Mouse (Mus musculus): ENCODE data around the gene D630045J12Rik. TPM values are rescaled to one million over a fixed set of nuclear protein-coding genes. Genes with fewer than 3 reads are reported as not detected.

D630045J12Rik gene
- polyA plus RNA-seq, 1 experiment from 2014 or later: 0.28 TPM

DNA sequence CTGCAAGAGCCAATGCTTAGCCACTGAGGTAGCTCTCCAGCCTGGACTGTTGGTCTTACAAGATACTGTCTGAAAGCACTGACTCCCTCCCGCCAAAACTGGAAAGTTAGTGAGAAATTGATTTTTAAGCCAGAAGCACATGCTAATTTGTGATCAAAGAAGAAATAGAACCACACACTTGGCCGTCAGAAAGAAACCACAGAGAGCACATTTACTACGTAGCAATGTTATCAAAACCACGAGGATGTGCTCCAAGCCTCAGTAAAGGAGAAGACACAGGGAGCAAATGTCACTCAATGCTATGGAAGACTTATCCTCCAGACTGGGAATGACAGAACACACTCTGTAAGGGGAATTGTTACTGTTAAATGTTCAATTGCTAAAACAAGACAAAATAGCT lies 12.3 kb downstream of the D630045J12Rik start:
- Histone ChIP-seq H3K36me3 (no peaks in the 10 kb centered on the region), H3K4me1 (replicated peaks) (no peaks in the 10 kb centered on the region), H3K4me3 (replicated peaks) (no peak overlapping the region), H3K4me2 (no peak overlapping the region), H3K9me3 (replicated peaks) (no peaks in the 10 kb centered on the region), H3K27ac (no peak overlapping the region), H3K9ac (no peak overlapping the region), H3K27me3 (no peaks in the 10 kb centered on the region)
- ATAC-seq (ENCODE audit: low read depth) (no peak), DNase-seq (no peak)
- WGBS (ENCODE audit: insufficient replicate concordance): 36% methylated on average over 4 of the region's 4 CpGs

DNA sequence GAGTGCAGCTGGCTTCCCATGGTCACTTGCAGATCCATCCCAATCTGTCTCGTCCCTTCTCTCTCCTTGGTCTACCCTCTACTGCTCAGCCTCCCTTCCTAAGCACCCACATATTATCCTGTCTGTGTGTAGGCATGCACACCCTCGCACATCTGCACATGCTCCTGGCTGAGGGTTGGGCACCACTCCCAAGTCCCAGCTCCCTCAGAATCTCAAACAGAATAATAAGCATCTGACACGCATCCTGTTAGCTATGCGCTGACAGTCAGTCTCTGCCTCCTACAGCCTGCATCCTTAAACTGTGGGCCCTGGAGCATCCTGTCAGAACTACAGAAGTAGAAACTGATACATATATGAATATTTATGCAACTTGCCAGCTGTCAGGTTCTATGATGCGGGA lies 13.2 kb downstream of the D630045J12Rik start:
- ATAC-seq (ENCODE audit: low read depth) (no peak), DNase-seq (no peak)
- no peaks in the 10 kb centered on the region for H3K27me3 ChIP-seq
- H3K36me3 ChIP-seq: no peaks in the 10 kb centered on the region
- no peak overlapping the region for H3K4me2 ChIP-seq
- WGBS (ENCODE audit: insufficient replicate concordance): 74% methylated on average over 5 of the region's 5 CpGs
- H3K4me1 ChIP-seq (replicated peaks): no peaks in the 10 kb centered on the region
- no peaks in the 10 kb centered on the region for H3K9me3 ChIP-seq (replicated peaks)
- H3K4me3 ChIP-seq (replicated peaks): no peak overlapping the region
- H3K9ac ChIP-seq: no peak overlapping the region
- H3K27ac ChIP-seq: no peak overlapping the region

DNA sequence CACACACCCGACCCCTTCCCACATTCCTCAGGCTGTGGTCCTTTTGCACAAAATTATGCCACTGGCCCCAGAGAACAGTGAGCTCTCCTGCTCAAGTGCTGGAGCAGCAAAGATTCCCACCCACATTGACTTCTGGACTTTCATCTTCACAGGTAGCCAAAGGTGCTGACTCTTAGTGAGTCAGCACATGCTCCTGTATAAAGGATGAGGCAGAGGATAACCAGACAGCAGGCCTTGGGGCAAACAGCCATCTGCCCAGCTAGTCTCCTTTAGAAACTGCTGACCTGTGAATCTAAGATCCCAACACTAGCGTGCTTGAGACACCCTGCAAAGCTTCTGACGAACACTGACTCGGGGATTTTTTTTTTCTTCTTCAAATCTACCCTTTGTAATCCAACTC lies 15.4 kb downstream of the D630045J12Rik start:
- Histone ChIP-seq H3K36me3 (no peaks in the 10 kb centered on the region), H3K9me3 (replicated peaks) (no peaks in the 10 kb centered on the region), H3K27ac (no peak overlapping the region), H3K4me3 (replicated peaks) (no peak overlapping the region), H3K9ac (no peak overlapping the region), H3K4me2 (no peak overlapping the region), H3K27me3 (no peaks in the 10 kb centered on the region), H3K4me1 (replicated peaks) (no peaks in the 10 kb centered on the region)
- DNase-seq: no peak
- ATAC-seq (ENCODE audit: low read depth): no peak
- 63% methylated on average over 4 of the region's 4 CpGs for WGBS (ENCODE audit: insufficient replicate concordance)

DNA sequence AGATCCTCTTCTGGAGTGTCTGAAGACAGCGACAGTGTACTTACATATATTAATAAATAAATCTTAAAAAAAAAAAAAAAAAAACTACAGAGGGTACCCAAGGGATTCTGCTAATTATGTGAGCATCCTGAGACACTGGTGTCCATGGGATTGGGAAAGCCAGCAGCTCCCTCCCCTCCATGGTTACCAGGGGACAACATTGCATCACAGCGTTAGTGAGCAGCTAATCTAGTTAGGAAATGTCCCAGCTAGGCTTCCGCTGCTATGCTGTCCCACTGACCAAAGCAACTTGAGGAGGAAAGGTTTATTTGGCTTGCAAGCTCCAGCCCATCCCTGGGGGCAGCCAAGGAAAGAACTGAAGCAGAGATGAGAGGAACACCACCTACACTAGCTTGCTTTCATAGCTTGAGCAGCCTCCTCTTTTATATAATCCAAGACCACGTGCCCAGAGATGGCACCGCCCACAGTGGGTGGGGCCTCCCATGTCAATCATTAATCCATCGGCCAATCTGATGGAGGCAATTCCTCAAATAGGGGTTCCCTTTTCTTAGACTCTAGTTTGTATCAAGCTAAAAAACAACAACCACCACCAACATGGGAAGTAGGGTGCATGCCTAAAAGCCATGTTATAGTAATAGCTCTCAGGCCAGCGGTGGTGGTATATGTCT lies 17.7 kb downstream of the D630045J12Rik start:
- DNase-seq: no peak
- ATAC-seq (ENCODE audit: low read depth): no peak
- Histone ChIP-seq H3K9ac (no peak overlapping the region), H3K4me2 (no peak overlapping the region), H3K36me3 (no peaks in the 10 kb centered on the region), H3K9me3 (replicated peaks) (no peaks in the 10 kb centered on the region), H3K4me1 (replicated peaks) (no peaks in the 10 kb centered on the region), H3K4me3 (replicated peaks) (no peak overlapping the region), H3K27ac (no peak overlapping the region), H3K27me3 (no peaks in the 10 kb centered on the region)
- 73% methylated on average over 7 of the region's 7 CpGs for WGBS (ENCODE audit: insufficient replicate concordance)

GRCm38 (mm10) chr6:38233803-38234202 lies 20.0 kb downstream of the D630045J12Rik start:
- Histone ChIP-seq H3K4me2 (no peak overlapping the region), H3K9ac (no peak overlapping the region), H3K9me3 (replicated peaks) (no peaks in the 10 kb centered on the region), H3K36me3 (no peaks in the 10 kb centered on the region), H3K4me1 (replicated peaks) (no peaks in the 10 kb centered on the region), H3K27me3 (no peaks in the 10 kb centered on the region), H3K4me3 (replicated peaks) (no peak overlapping the region), H3K27ac (no peak overlapping the region)
- ATAC-seq (ENCODE audit: low read depth): no peak
- 65% methylated on average over 3 of the region's 3 CpGs for WGBS (ENCODE audit: insufficient replicate concordance)
- no peak for DNase-seq

DNA sequence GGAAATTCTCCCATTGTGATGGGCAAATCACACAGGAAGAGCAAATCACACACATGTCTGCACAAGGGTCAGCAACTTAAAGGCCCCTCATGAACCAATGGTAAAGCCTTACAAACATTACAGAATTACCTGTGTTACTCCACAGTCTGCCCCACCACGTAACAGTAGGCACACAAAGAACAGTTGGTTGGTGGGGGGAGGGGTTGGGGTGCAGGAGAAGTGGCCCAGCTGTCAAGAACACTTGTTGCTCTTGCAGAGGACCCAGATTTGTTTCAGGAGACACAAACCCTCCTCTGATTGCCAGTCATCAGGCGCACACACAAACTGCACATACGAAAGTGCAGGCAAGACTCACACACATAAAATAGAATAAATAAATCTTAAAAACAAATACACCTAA lies 20.9 kb downstream of the D630045J12Rik start:
- Histone ChIP-seq H3K9ac (no peak overlapping the region), H3K9me3 (replicated peaks) (no peaks in the 10 kb centered on the region), H3K4me3 (replicated peaks) (no peak overlapping the region), H3K36me3 (no peaks in the 10 kb centered on the region), H3K27ac (no peak overlapping the region), H3K27me3 (no peaks in the 10 kb centered on the region), H3K4me2 (no peak overlapping the region), H3K4me1 (replicated peaks) (no peaks in the 10 kb centered on the region)
- DNase-seq (no peak), ATAC-seq (ENCODE audit: low read depth) (no peak)
- 68% methylated on average over 3 of the region's 3 CpGs for WGBS (ENCODE audit: insufficient replicate concordance)

GRCm38 (mm10) chr6:38231994-38232393 lies 21.8 kb downstream of the D630045J12Rik start:
- H3K4me2 ChIP-seq: no peak overlapping the region
- H3K4me3 ChIP-seq (replicated peaks): no peak overlapping the region
- H3K4me1 ChIP-seq (replicated peaks): no peaks in the 10 kb centered on the region
- WGBS (ENCODE audit: insufficient replicate concordance): 61% methylated on average over 4 of the region's 4 CpGs
- H3K9ac ChIP-seq: no peak overlapping the region
- DNase-seq: no peak
- no peak overlapping the region for H3K27ac ChIP-seq
- H3K9me3 ChIP-seq (replicated peaks): no peaks in the 10 kb centered on the region
- no peaks in the 10 kb centered on the region for H3K27me3 ChIP-seq
- no peaks in the 10 kb centered on the region for H3K36me3 ChIP-seq
- ATAC-seq (ENCODE audit: low read depth): no peak

GRCm38 (mm10) chr6:38224079-38224478 lies 29.7 kb downstream of the D630045J12Rik start:
- H3K4me2 ChIP-seq: no peak overlapping the region
- 53% methylated on average over 1 of the region's 1 CpGs for WGBS (ENCODE audit: insufficient replicate concordance)
- H3K4me1 ChIP-seq (replicated peaks): 0 out of 2 replicates have a peak, but pooled peaks cover 2% of the 10 kb centered on the region
- no peak overlapping the region for H3K4me3 ChIP-seq (replicated peaks)
- ATAC-seq (ENCODE audit: low read depth) (no peak), DNase-seq (no peak)
- no peak overlapping the region for H3K27ac ChIP-seq
- H3K9ac ChIP-seq: no peak overlapping the region
- no peaks in the 10 kb centered on the region for H3K27me3 ChIP-seq
- no peaks in the 10 kb centered on the region for H3K36me3 ChIP-seq
- H3K9me3 ChIP-seq (replicated peaks): no peaks in the 10 kb centered on the region

- Histone ChIP-seq H3K27ac (no peak overlapping the region), H3K9ac (no peak overlapping the region), H3K36me3 (no peaks in the 10 kb centered on the region), H3K9me3 (replicated peaks) (no peaks in the 10 kb centered on the region), H3K27me3 (no peaks in the 10 kb centered on the region), H3K4me3 (replicated peaks) (no peak overlapping the region), H3K4me2 (no peak overlapping the region), H3K4me1 (replicated peaks) (no peaks in the 10 kb centered on the region)
- DNase-seq (no peak), ATAC-seq (ENCODE audit: low read depth) (no peak)
- WGBS (ENCODE audit: insufficient replicate concordance): 64% methylated on average over 2 of the region's 2 CpGs
Observed at GRCm38 (mm10) chr6:38219261-38219660, 34.5 kb downstream of the D630045J12Rik start.

GRCm38 (mm10) chr6:38215448-38216110 lies 38.2 kb downstream of the D630045J12Rik start:
- Histone ChIP-seq H3K4me2 (no peak overlapping the region), H3K9ac (no peak overlapping the region), H3K27me3 (no peaks in the 10 kb centered on the region), H3K4me3 (replicated peaks) (no peak overlapping the region), H3K4me1 (replicated peaks) (no peaks in the 10 kb centered on the region), H3K27ac (no peak overlapping the region), H3K36me3 (no peaks in the 10 kb centered on the region), H3K9me3 (replicated peaks) (no peaks in the 10 kb centered on the region)
- ATAC-seq (ENCODE audit: low read depth): no peak
- 67% methylated on average over 14 of the region's 14 CpGs for WGBS (ENCODE audit: insufficient replicate concordance)
- DNase-seq: no peak

DNA sequence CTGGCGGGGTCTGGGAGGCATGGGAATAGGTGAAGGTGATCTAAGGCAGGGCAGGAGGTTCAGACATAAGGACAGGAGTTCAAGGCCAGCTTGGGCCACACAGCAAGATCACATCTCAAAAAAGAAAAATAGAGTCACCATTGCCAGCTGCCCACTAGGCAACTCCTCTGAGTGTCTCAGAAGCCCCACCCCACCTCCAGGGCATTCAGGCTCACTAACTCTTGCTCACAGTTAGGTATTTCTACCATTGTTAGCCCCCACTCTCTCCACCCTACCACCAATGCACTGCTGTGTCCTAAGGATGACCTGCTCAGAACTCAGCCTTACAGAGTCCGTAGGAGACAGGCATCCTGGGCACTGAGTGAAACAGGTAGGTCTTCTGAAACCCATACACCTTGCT lies 46.2 kb downstream of the D630045J12Rik start:
- Histone ChIP-seq H3K9ac (no peak overlapping the region), H3K27ac (no peak overlapping the region), H3K4me1 (replicated peaks) (no peaks in the 10 kb centered on the region), H3K27me3 (no peaks in the 10 kb centered on the region), H3K9me3 (replicated peaks) (no peaks in the 10 kb centered on the region), H3K4me2 (no peak overlapping the region), H3K4me3 (replicated peaks) (no peak overlapping the region), H3K36me3 (no peaks in the 10 kb centered on the region)
- DNase-seq (no peak), ATAC-seq (ENCODE audit: low read depth) (no peak)
- WGBS (ENCODE audit: insufficient replicate concordance): 72% methylated on average over 2 of the region's 2 CpGs

GRCm38 (mm10) chr6:38206941-38207531 lies 46.8 kb downstream of the D630045J12Rik start:
- DNase-seq (no peak), ATAC-seq (ENCODE audit: low read depth) (no peak)
- H3K4me2 ChIP-seq: no peak overlapping the region
- no peaks in the 10 kb centered on the region for H3K9me3 ChIP-seq (replicated peaks)
- H3K4me1 ChIP-seq (replicated peaks): no peaks in the 10 kb centered on the region
- WGBS (ENCODE audit: insufficient replicate concordance): 34% methylated on average over 8 of the region's 8 CpGs
- H3K4me3 ChIP-seq (replicated peaks): no peak overlapping the region
- H3K9ac ChIP-seq: no peak overlapping the region
- H3K27ac ChIP-seq: no peak overlapping the region
- no peaks in the 10 kb centered on the region for H3K36me3 ChIP-seq
- H3K27me3 ChIP-seq: no peaks in the 10 kb centered on the region

Data from liver, embryonic 13.5 days (tissue).